Mouse (Mus musculus): ENCODE measurements at regions not wholly inside any gene's neighbourhood (a gene's known extent, or its start where the extent isn't known, plus 50 kb on each side); places are given as distances from the start of the nearest gene placed in this dataset.

GRCm38 (mm10) chr4:153675431-153675830, 192.8 kb upstream of the Ajap1 start:
- no peak overlapping the region for H3K4me3 ChIP-seq
- peaks cover 4% of the 10 kb centered on the region for H3K4me1 ChIP-seq
- H3K36me3 ChIP-seq = no peaks in the 10 kb centered on the region
- no peak overlapping the region for H3K4me2 ChIP-seq
- ATAC-seq = no peak
- no peaks in the 10 kb centered on the region for H3K9me3 ChIP-seq (replicated peaks)
- H3K27ac ChIP-seq = no peak overlapping the region
- no peak overlapping the region for H3K9ac ChIP-seq
- no peaks in the 10 kb centered on the region for H3K27me3 ChIP-seq (replicated peaks)
- WGBS (ENCODE audit: insufficient replicate concordance) = 70% methylated on average over 2 of the region's 2 CpGs

GRCm38 (mm10) chr4:153679151-153679550, 196.5 kb upstream of the Ajap1 start:
- 34% methylated on average over 12 of the region's 12 CpGs for WGBS (ENCODE audit: insufficient replicate concordance)
- Histone ChIP-seq H3K27me3 (replicated peaks) (no peaks in the 10 kb centered on the region), H3K4me2 (no peak overlapping the region), H3K9me3 (replicated peaks) (no peaks in the 10 kb centered on the region), H3K9ac (no peak overlapping the region), H3K36me3 (no peaks in the 10 kb centered on the region), H3K4me1 (no peaks in the 10 kb centered on the region), H3K4me3 (no peak overlapping the region), H3K27ac (no peak overlapping the region)
- ATAC-seq = no peak

GRCm38 (mm10) chr4:153688441-153688840, 205.8 kb upstream of the Ajap1 start:
- H3K27me3 ChIP-seq (replicated peaks) = no peaks in the 10 kb centered on the region
- no peak for ATAC-seq
- no peak overlapping the region for H3K4me3 ChIP-seq
- whole genome bisulfite sequencing (ENCODE audit: insufficient replicate concordance) = 67% methylated on average over 8 of the region's 8 CpGs
- H3K4me2 ChIP-seq = no peak overlapping the region
- no peaks in the 10 kb centered on the region for H3K4me1 ChIP-seq
- no peaks in the 10 kb centered on the region for H3K9me3 ChIP-seq (replicated peaks)
- H3K36me3 ChIP-seq = no peaks in the 10 kb centered on the region
- H3K27ac ChIP-seq = no peak overlapping the region
- no peak overlapping the region for H3K9ac ChIP-seq

- H3K4me1 ChIP-seq = no peaks in the 10 kb centered on the region
- H3K9me3 ChIP-seq (replicated peaks) = no peaks in the 10 kb centered on the region
- ATAC-seq = no peak
- H3K36me3 ChIP-seq = no peaks in the 10 kb centered on the region
- no peak overlapping the region for H3K4me3 ChIP-seq
- no peak overlapping the region for H3K27ac ChIP-seq
- no peak overlapping the region for H3K9ac ChIP-seq
- H3K4me2 ChIP-seq = no peak overlapping the region
- no peaks in the 10 kb centered on the region for H3K27me3 ChIP-seq (replicated peaks)
- 67% methylated on average over 12 of the region's 12 CpGs for WGBS (ENCODE audit: insufficient replicate concordance)
Measured at GRCm38 (mm10) chr4:153693881-153694280, 211.3 kb upstream of the Ajap1 start.

- no peaks in the 10 kb centered on the region for H3K36me3 ChIP-seq
- no peak for ATAC-seq
- no peak overlapping the region for H3K27ac ChIP-seq
- no peaks in the 10 kb centered on the region for H3K27me3 ChIP-seq (replicated peaks)
- H3K9me3 ChIP-seq (replicated peaks) = no peaks in the 10 kb centered on the region
- H3K9ac ChIP-seq = no peak overlapping the region
- no peak overlapping the region for H3K4me3 ChIP-seq
- 44% methylated on average over 14 of the region's 14 CpGs for whole genome bisulfite sequencing (ENCODE audit: insufficient replicate concordance)
- no peak overlapping the region for H3K4me2 ChIP-seq
- no peaks in the 10 kb centered on the region for H3K4me1 ChIP-seq
Measured at GRCm38 (mm10) chr4:153696426-153697040, 213.9 kb upstream of the Ajap1 start.

GRCm38 (mm10) chr4:153707218-153707617, 224.6 kb upstream of the Ajap1 start:
- 60% methylated on average over 8 of the region's 8 CpGs for WGBS (ENCODE audit: insufficient replicate concordance)
- Histone ChIP-seq H3K4me2 (no peak overlapping the region), H3K27ac (no peak overlapping the region), H3K9me3 (replicated peaks) (no peaks in the 10 kb centered on the region), H3K4me1 (no peaks in the 10 kb centered on the region), H3K36me3 (no peaks in the 10 kb centered on the region), H3K27me3 (replicated peaks) (no peaks in the 10 kb centered on the region), H3K4me3 (no peak overlapping the region), H3K9ac (no peak overlapping the region)
- ATAC-seq = no peak

GRCm38 (mm10) chr4:153714995-153715645, 232.5 kb upstream of the Ajap1 start:
- Histone ChIP-seq H3K4me2 (no peak overlapping the region), H3K9me3 (replicated peaks) (no peaks in the 10 kb centered on the region), H3K27me3 (replicated peaks) (0 out of 2 replicates have a peak, but pooled peaks cover 3% of the 10 kb centered on the region), H3K27ac (no peak overlapping the region), H3K36me3 (no peaks in the 10 kb centered on the region), H3K9ac (no peak overlapping the region), H3K4me3 (no peak overlapping the region), H3K4me1 (no peaks in the 10 kb centered on the region)
- WGBS (ENCODE audit: insufficient replicate concordance) = 58% methylated on average over 6 of the region's 6 CpGs
- ATAC-seq = no peak

GRCm38 (mm10) chr4:153717273-153717672, 234.7 kb upstream of the Ajap1 start:
- WGBS (ENCODE audit: insufficient replicate concordance) = 75% methylated on average over 12 of the region's 12 CpGs
- no peaks in the 10 kb centered on the region for H3K9me3 ChIP-seq (replicated peaks)
- no peak overlapping the region for H3K4me2 ChIP-seq
- no peak for ATAC-seq
- H3K27me3 ChIP-seq (replicated peaks) = 0 out of 2 replicates have a peak, but pooled peaks cover 3% of the 10 kb centered on the region
- no peak overlapping the region for H3K9ac ChIP-seq
- no peak overlapping the region for H3K4me3 ChIP-seq
- no peaks in the 10 kb centered on the region for H3K4me1 ChIP-seq
- H3K36me3 ChIP-seq = no peaks in the 10 kb centered on the region
- no peak overlapping the region for H3K27ac ChIP-seq

- no peak overlapping the region for H3K27ac ChIP-seq
- no peak overlapping the region for H3K9ac ChIP-seq
- H3K4me2 ChIP-seq = no peak overlapping the region
- WGBS (ENCODE audit: insufficient replicate concordance) = 63% methylated on average over 14 of the region's 14 CpGs
- H3K9me3 ChIP-seq (replicated peaks) = no peaks in the 10 kb centered on the region
- no peaks in the 10 kb centered on the region for H3K27me3 ChIP-seq (replicated peaks)
- no peak overlapping the region for H3K4me3 ChIP-seq
- no peak for ATAC-seq
- no peaks in the 10 kb centered on the region for H3K4me1 ChIP-seq
- H3K36me3 ChIP-seq = no peaks in the 10 kb centered on the region
Measured at GRCm38 (mm10) chr4:153724045-153724444, 233.0 kb upstream of the A430005L14Rik start.

GRCm38 (mm10) chr4:153727273-153727672, 229.8 kb upstream of the A430005L14Rik start:
- no peak for ATAC-seq
- Histone ChIP-seq H3K4me1 (no peaks in the 10 kb centered on the region), H3K9me3 (replicated peaks) (no peaks in the 10 kb centered on the region), H3K27me3 (replicated peaks) (no peaks in the 10 kb centered on the region; the same call in 1 of the 2 replicates), H3K4me2 (no peak overlapping the region), H3K27ac (no peak overlapping the region), H3K4me3 (no peak overlapping the region), H3K36me3 (no peaks in the 10 kb centered on the region), H3K9ac (no peak overlapping the region)
- WGBS (ENCODE audit: insufficient replicate concordance) = 66% methylated on average over 10 of the region's 10 CpGs

- no peaks in the 10 kb centered on the region for H3K9me3 ChIP-seq (replicated peaks)
- WGBS (ENCODE audit: insufficient replicate concordance) = 21% methylated on average over 10 of the region's 10 CpGs
- no peaks in the 10 kb centered on the region for H3K4me1 ChIP-seq
- H3K27ac ChIP-seq = no peak overlapping the region
- no peak overlapping the region for H3K9ac ChIP-seq
- no peak overlapping the region for H3K4me2 ChIP-seq
- no peak overlapping the region for H3K4me3 ChIP-seq
- H3K36me3 ChIP-seq = no peaks in the 10 kb centered on the region
- no peak for ATAC-seq
- H3K27me3 ChIP-seq (replicated peaks) = no peaks in the 10 kb centered on the region; the same call in 1 of the 2 replicates
Measured at GRCm38 (mm10) chr4:153727896-153728422, 229.1 kb upstream of the A430005L14Rik start.

GRCm38 (mm10) chr4:153738088-153738487, 218.9 kb upstream of the A430005L14Rik start:
- 0 out of 2 replicates have a peak, but pooled peaks have one; percentile 37 for ATAC-seq
- Histone ChIP-seq H3K4me2 (no peak overlapping the region), H3K27me3 (replicated peaks) (no peaks in the 10 kb centered on the region), H3K9me3 (replicated peaks) (peaks cover 23% of the 10 kb centered on the region; the same call in 1 of the 2 replicates), H3K27ac (no peak overlapping the region), H3K4me3 (no peak overlapping the region), H3K4me1 (no peaks in the 10 kb centered on the region), H3K36me3 (no peaks in the 10 kb centered on the region), H3K9ac (no peak overlapping the region)
- WGBS (ENCODE audit: insufficient replicate concordance) = 54% methylated on average over 11 of the region's 11 CpGs

Measured in liver, embryonic 12.5 days (tissue).